Mouse (Mus musculus): ENCODE data around the gene Tmem255b. TPM values are rescaled to one million over a fixed set of nuclear protein-coding genes. Genes with fewer than 3 reads are reported as not detected.

Gene Tmem255b
- polyA plus RNA-seq, 1 experiment, result 1.0 TPM

- no peak overlapping the region for H3K4me3 ChIP-seq (replicated peaks; ENCODE audit: insufficient read depth, low read depth, low read length)
- H3K4me1 ChIP-seq (ENCODE audit: control insufficient read depth, insufficient read depth, low read length), result no peaks in the 10 kb centered on the region
- no peak overlapping the region for H3K27ac ChIP-seq (ENCODE audit: insufficient read depth, low read length)
- no peak for DNase-seq
- WGBS, result 70% methylated on average over 4 of the region's 4 CpGs
- H3K27me3 ChIP-seq (ENCODE audit: control insufficient read depth, insufficient read depth, low read length), result no peaks in the 10 kb centered on the region
- TF ChIP-seq CTCF (IDR thresholded peaks at IDR 0.05; ENCODE audit: borderline replicate concordance, insufficient read depth, low read depth, low read length) (no peak), POLR2A (IDR thresholded peaks at IDR 0.05; ENCODE audit: borderline replicate concordance, insufficient read depth, low read length) (no peak)
Measured at GRCm38 (mm10) chr8:13448145-13448544, 13.2 kb downstream of the Tmem255b start.

GRCm38 (mm10) chr8:13451747-13452277, 16.8 kb downstream of the Tmem255b start:
- Histone ChIP-seq H3K4me3 (replicated peaks; ENCODE audit: insufficient read depth, low read depth, low read length) (no peak overlapping the region), H3K27ac (ENCODE audit: insufficient read depth, low read length) (no peak overlapping the region), H3K4me1 (ENCODE audit: control insufficient read depth, insufficient read depth, low read length) (no peaks in the 10 kb centered on the region), H3K27me3 (ENCODE audit: control insufficient read depth, insufficient read depth, low read length) (no peaks in the 10 kb centered on the region)
- no peak for DNase-seq
- TF ChIP-seq CTCF (IDR thresholded peaks at IDR 0.05; ENCODE audit: borderline replicate concordance, insufficient read depth, low read depth, low read length), result no peak
- TF ChIP-seq POLR2A (IDR thresholded peaks at IDR 0.05; ENCODE audit: borderline replicate concordance, insufficient read depth, low read length), result no peak
- WGBS, result 69% methylated on average over 6 of the region's 6 CpGs

GRCm38 (mm10) chr8:13454341-13455113, 19.5 kb downstream of the Tmem255b start:
- no peak for DNase-seq
- Histone ChIP-seq H3K4me3 (replicated peaks; ENCODE audit: insufficient read depth, low read depth, low read length) (no peak overlapping the region), H3K4me1 (ENCODE audit: control insufficient read depth, insufficient read depth, low read length) (no peaks in the 10 kb centered on the region), H3K27ac (ENCODE audit: insufficient read depth, low read length) (no peak overlapping the region), H3K27me3 (ENCODE audit: control insufficient read depth, insufficient read depth, low read length) (no peaks in the 10 kb centered on the region)
- 54% methylated on average over 8 of the region's 8 CpGs for WGBS
- TF ChIP-seq CTCF (IDR thresholded peaks at IDR 0.05; ENCODE audit: borderline replicate concordance, insufficient read depth, low read depth, low read length) (no peak), POLR2A (IDR thresholded peaks at IDR 0.05; ENCODE audit: borderline replicate concordance, insufficient read depth, low read length) (no peak)

GRCm38 (mm10) chr8:13455295-13455694, 20.3 kb downstream of the Tmem255b start:
- TF ChIP-seq POLR2A (IDR thresholded peaks at IDR 0.05; ENCODE audit: borderline replicate concordance, insufficient read depth, low read length) (no peak), CTCF (IDR thresholded peaks at IDR 0.05; ENCODE audit: borderline replicate concordance, insufficient read depth, low read depth, low read length) (peak; percentile 76)
- no peak overlapping the region for H3K27ac ChIP-seq (ENCODE audit: insufficient read depth, low read length)
- no peaks in the 10 kb centered on the region for H3K27me3 ChIP-seq (ENCODE audit: control insufficient read depth, insufficient read depth, low read length)
- no peaks in the 10 kb centered on the region for H3K4me1 ChIP-seq (ENCODE audit: control insufficient read depth, insufficient read depth, low read length)
- WGBS, result 26% methylated on average over 2 of the region's 2 CpGs
- DNase-seq, result peak; percentile 41 to 50
- H3K4me3 ChIP-seq (replicated peaks; ENCODE audit: insufficient read depth, low read depth, low read length), result no peak overlapping the region

GRCm38 (mm10) chr8:13459431-13459830, 24.4 kb downstream of the Tmem255b start:
- no peaks in the 10 kb centered on the region for H3K4me1 ChIP-seq (ENCODE audit: control insufficient read depth, insufficient read depth, low read length)
- DNase-seq, result no peak
- no peak overlapping the region for H3K4me3 ChIP-seq (replicated peaks; ENCODE audit: insufficient read depth, low read depth, low read length)
- H3K27ac ChIP-seq (ENCODE audit: insufficient read depth, low read length), result no peak overlapping the region
- H3K27me3 ChIP-seq (ENCODE audit: control insufficient read depth, insufficient read depth, low read length), result no peaks in the 10 kb centered on the region
- no peak for TF ChIP-seq CTCF (IDR thresholded peaks at IDR 0.05; ENCODE audit: borderline replicate concordance, insufficient read depth, low read depth, low read length)
- no peak for TF ChIP-seq POLR2A (IDR thresholded peaks at IDR 0.05; ENCODE audit: borderline replicate concordance, insufficient read depth, low read length)
- WGBS, result 94% methylated on average over 4 of the region's 4 CpGs

- H3K27me3 ChIP-seq (ENCODE audit: control insufficient read depth, insufficient read depth, low read length), result no peaks in the 10 kb centered on the region
Measured at GRCm38 (mm10) chr8:13461085-13461765, 26.2 kb downstream of the Tmem255b start.

GRCm38 (mm10) chr8:13461843-13462242, 26.9 kb downstream of the Tmem255b start:
- DNase-seq, result peak; percentile 57 to 77
- TF ChIP-seq POLR2A (IDR thresholded peaks at IDR 0.05; ENCODE audit: borderline replicate concordance, insufficient read depth, low read length), result no peak
- peak; percentile 84 for TF ChIP-seq CTCF (IDR thresholded peaks at IDR 0.05; ENCODE audit: borderline replicate concordance, insufficient read depth, low read depth, low read length)
- Histone ChIP-seq H3K27ac (ENCODE audit: insufficient read depth, low read length) (no peak overlapping the region), H3K4me1 (ENCODE audit: control insufficient read depth, insufficient read depth, low read length) (no peaks in the 10 kb centered on the region), H3K4me3 (replicated peaks; ENCODE audit: insufficient read depth, low read depth, low read length) (no peak overlapping the region), H3K27me3 (ENCODE audit: control insufficient read depth, insufficient read depth, low read length) (no peaks in the 10 kb centered on the region)
- 37% methylated on average over 4 of the region's 4 CpGs for WGBS

More at GRCm38 (mm10) chr8:13461085-13461765, 26.2 kb downstream of the Tmem255b start:
- H3K4me3 ChIP-seq (replicated peaks; ENCODE audit: insufficient read depth, low read depth, low read length), result no peak overlapping the region
- no peak for DNase-seq
- no peak overlapping the region for H3K27ac ChIP-seq (ENCODE audit: insufficient read depth, low read length)
- WGBS, result 80% methylated on average over 17 of the region's 17 CpGs
- H3K4me1 ChIP-seq (ENCODE audit: control insufficient read depth, insufficient read depth, low read length), result no peaks in the 10 kb centered on the region
- no peak for TF ChIP-seq CTCF (IDR thresholded peaks at IDR 0.05; ENCODE audit: borderline replicate concordance, insufficient read depth, low read depth, low read length)
- no peak for TF ChIP-seq POLR2A (IDR thresholded peaks at IDR 0.05; ENCODE audit: borderline replicate concordance, insufficient read depth, low read length)
